Mouse (Mus musculus) cortical plate, adult 2 months (tissue): ENCODE data around the gene Dcaf4.

Experiments
- CTCF ChIP-seq: fragments of 200-500 bp; IDR thresholded peaks from 2 replicates; pipeline ENCODE4 v1.5.1; 2011; ENCODE audit warnings: mild to moderate bottlenecking, control low read depth, low read length; ENCODE audit not compliant: insufficient read depth; ENCODE audit errors: extremely low read depth
- POLR2A ChIP-seq: fragments of 200-500 bp; IDR thresholded peaks from 2 replicates; pipeline ENCODE4 v1.6.1; 2011; ENCODE audit warnings: mild to moderate bottlenecking, low read length, control low read depth; ENCODE audit not compliant: insufficient read depth; ENCODE audit errors: extremely low read depth

- no peak for TF ChIP-seq CTCF
- TF ChIP-seq POLR2A: no peak
Measured at GRCm38 (mm10) chr12:83524329-83524728, 4.1 kb downstream of the Dcaf4 start.
